Mouse (Mus musculus) stomach, embryonic 14.5 days (tissue): ENCODE results near the gene Slco2a1. TPM values are rescaled to one million over a fixed set of nuclear protein-coding genes. Genes with fewer than 3 reads are reported as not detected.
"Not testable (repeated sequence)": the region's sequence is repeated elsewhere in the genome, so short reads cannot be mapped to it uniquely, and the experiment has no call there.

Experiments
- ATAC-seq: fragments of 200-750 bp; cut with Nextera tagmentation; 2 replicates; pipeline ENCODE4 v1.8.0; 2017; ENCODE audit warnings: low read depth, moderate TSS enrichment; ENCODE audit not compliant: insufficient number of reproducible peaks, insufficient read depth, low FRiP score
- H3K27ac ChIP-seq: fragments of 300-500 bp; sonication (generic); 2 replicates; pipeline ENCODE4 v1.5.1; 2014; ENCODE audit warnings: mild to moderate bottlenecking, low read length, moderate library complexity, mixed read lengths
- H3K27me3 ChIP-seq: fragments of 300-500 bp; sonication (generic); 2 replicates; pipeline ENCODE4 v1.6.1; 2014; ENCODE audit warnings: low read length, control low read depth, mixed read lengths; ENCODE audit not compliant: control insufficient read depth, insufficient read depth
- H3K36me3 ChIP-seq: fragments of 300-500 bp; sonication (generic); 2 replicates; pipeline ENCODE4 v1.6.1; 2014; ENCODE audit warnings: mild to moderate bottlenecking, control low read depth, low read length, moderate library complexity, mixed read lengths; ENCODE audit not compliant: control insufficient read depth, insufficient read depth
- H3K4me1 ChIP-seq: fragments of 300-500 bp; sonication (generic); 2 replicates; pipeline ENCODE4 v1.6.1; 2014; ENCODE audit warnings: low read length, control low read depth, mixed read lengths; ENCODE audit not compliant: control insufficient read depth, insufficient read depth
- H3K4me2 ChIP-seq: fragments of 300-500 bp; sonication (generic); replicated peaks from 2 replicates; pipeline ENCODE4 v1.6.1; 2014; ENCODE audit warnings: low read depth, low read length, control low read depth
- H3K4me3 ChIP-seq: fragments of 300-500 bp; sonication (generic); 2 replicates; pipeline ENCODE4 v1.5.1; 2014; ENCODE audit warnings: low read depth, low read length, control low read depth
- H3K9ac ChIP-seq: fragments of 300-500 bp; sonication (generic); replicated peaks from 2 replicates; pipeline ENCODE4 v1.6.1; 2014; ENCODE audit warnings: low read depth, mild to moderate bottlenecking, control low read depth, low read length, moderate library complexity, mixed read lengths
- H3K9me3 ChIP-seq: fragments of 300-500 bp; sonication (generic); 2 replicates; pipeline ENCODE4 v1.6.1; 2016; ENCODE audit warnings: low read depth, low read length, control low read depth; ENCODE audit not compliant: control insufficient read depth
- WGBS: fragments of 180-500 bp; shearing (Covaris S2); extraction: QIAGEN DNeasy Blood & Tissue Kit; methylation state at CpG from one replicate; pipeline ENCODE4 v1.1.7; 2014; 5-methylcytosine and 5-hydroxymethylcytosine counted together
- polyA plus RNA-seq: library from polyadenylated mRNA; unstranded; fragments of >200 nt; fragmentation: Nextera tagmentation; extraction: Ambion mirVana; gene quantifications from 2 replicates; pipeline ENCODE4 v1.2.1, GENCODE M21; 2014

The Slco2a1 gene
- polyA plus RNA-seq, 1 experiment from 2014 or later, result 9.1 TPM

DNA sequence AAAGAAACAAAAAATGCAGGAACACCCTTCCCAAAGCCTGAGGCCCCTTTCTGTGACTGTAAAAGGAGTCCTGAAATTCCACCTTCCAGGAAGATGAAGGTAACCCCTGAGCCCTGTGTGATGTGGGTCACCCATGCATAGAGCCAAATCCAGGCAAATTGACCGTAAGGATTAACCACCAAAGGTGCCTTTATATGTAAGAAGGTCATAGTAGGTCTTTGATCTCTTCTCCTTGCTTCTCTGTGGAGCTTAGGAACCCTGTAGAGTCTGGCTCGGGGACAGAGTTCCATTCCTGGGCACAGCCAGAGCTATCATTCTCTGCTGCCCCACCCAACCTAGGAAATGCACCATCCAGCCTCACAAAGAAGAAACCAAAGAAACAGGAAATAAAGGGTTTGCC is 100.1 kb downstream of the Slco2a1 start:
- ATAC-seq, result no peak
- H3K4me3 ChIP-seq, result no peak overlapping the region
- H3K9ac ChIP-seq, result no peak overlapping the region
- 85% methylated on average over 2 of the region's 2 CpGs for WGBS
- H3K36me3 ChIP-seq, result no peaks in the 10 kb centered on the region
- H3K27me3 ChIP-seq, result no peaks in the 10 kb centered on the region
- H3K4me2 ChIP-seq, result no peak overlapping the region
- H3K4me1 ChIP-seq, result 0 out of 2 replicates have a peak, but pooled peaks cover 4% of the 10 kb centered on the region
- H3K27ac ChIP-seq, result no peak overlapping the region
- H3K9me3 ChIP-seq, result no peaks in the 10 kb centered on the region

DNA sequence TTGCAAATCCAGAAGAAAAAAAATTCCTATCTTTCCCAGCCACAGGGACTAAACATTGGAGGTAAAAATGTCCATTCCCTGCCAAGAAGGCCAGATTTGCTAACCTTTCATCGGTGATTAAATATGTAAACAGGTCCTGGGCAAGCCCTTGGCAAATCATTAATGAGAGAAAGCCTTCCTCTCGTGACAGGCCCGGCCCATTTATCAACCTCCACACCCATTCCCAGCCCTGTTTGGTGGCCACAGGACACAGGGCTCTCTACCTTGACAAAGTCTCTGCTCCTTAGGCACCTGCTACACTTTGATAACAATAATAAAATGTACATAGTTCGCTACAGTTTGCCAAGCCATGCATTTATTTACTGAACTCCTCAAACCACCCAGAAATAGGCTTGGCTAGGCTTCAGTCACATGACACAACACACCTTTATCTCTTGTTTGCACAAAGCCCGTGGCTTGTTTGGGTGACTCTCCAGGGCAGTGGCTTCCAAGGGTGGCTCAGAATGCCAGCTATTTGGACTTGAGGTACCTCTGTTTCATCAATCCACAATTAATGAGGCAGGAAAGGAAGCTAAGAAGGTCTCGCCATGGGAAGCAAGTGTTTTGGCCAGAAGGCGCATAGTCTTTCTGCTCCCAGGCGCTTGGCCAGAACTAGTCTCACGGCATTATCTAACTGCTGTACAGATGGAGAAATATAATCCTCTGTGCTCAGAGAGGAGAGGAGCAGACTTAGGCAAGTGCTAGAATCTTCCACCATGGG is 101.8 kb downstream of the Slco2a1 start:
- Histone ChIP-seq H3K4me3 (no peak overlapping the region), H3K27ac (peak overlapping the region; percentile 62), H3K9me3 (no peaks in the 10 kb centered on the region), H3K9ac (no peak overlapping the region), H3K4me1 (0 out of 2 replicates have a peak, but pooled peaks cover 4% of the 10 kb centered on the region), H3K27me3 (no peaks in the 10 kb centered on the region), H3K36me3 (no peaks in the 10 kb centered on the region), H3K4me2 (no peak overlapping the region)
- ATAC-seq, result peak; percentile 90
- WGBS, result 32% methylated on average over 9 of the region's 9 CpGs

DNA sequence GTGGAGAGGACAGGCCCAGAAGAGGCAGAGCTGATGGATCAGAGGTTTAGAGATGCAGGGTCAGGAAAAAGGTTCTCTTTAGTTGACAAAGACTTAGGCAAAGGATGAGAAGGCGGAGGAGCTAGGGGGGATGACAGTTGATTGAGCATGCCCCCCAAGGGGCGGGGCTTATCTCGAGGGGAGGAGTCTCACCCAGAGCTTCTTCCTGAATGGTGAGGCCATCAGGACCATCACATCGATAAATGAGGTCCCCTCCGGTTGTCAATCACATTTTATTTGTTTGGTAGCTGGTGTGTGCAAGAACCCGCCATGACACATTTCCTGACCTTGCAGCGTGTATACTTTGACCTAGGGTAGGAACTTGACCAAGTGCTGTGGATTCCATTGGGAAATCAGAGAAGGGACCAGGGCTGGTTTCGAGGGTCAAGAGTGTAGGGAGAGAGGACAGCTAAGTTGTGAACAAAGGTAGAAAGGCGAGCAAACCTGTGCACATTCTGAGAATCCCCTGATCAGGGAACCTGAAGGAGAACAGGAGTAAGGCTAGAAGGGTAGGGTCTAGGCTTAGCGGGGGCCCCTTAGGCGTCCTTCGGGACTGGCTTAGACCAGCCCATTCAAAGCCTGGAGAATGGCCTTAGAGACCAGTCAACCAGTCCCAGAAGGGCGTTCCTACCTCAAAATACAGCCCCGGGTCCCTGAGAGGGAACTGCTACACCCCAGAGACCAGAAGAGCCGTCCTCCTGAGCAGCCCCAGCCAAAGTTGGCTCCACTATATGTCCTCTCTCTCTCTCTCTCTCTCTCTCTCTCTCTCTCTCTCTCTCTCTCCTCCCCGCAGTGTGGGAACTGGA is 102.7 kb downstream of the Slco2a1 start:
- H3K9ac ChIP-seq, result no peak overlapping the region
- WGBS, result 71% methylated on average over 16 of the region's 16 CpGs
- no peak for ATAC-seq
- no peak overlapping the region for H3K4me3 ChIP-seq
- no peaks in the 10 kb centered on the region for H3K36me3 ChIP-seq
- H3K4me2 ChIP-seq, result no peak overlapping the region
- no peaks in the 10 kb centered on the region for H3K9me3 ChIP-seq
- peak overlapping the region; percentile 62 for H3K27ac ChIP-seq
- H3K27me3 ChIP-seq, result no peaks in the 10 kb centered on the region
- 0 out of 2 replicates have a peak, but pooled peaks cover 4% of the 10 kb centered on the region for H3K4me1 ChIP-seq

DNA sequence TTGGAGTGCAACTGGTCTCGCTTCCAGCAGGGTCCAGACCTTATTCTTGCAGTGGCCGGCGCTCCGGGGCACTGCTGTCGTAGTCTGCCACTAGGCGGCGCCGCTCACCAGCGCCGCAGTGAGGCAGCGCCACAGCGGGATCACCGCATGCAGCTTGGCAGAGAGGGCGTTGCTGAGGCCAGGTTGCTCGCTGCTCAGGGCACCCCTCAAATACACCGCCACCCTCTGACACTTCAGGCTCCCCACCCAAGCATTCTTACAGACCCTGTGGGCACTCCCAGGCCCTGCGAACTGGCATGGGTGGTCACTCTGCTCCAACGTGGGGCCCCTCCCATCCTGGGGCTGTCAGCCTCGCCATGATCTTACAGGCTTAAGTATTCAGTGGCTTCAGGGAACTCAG is 103.7 kb downstream of the Slco2a1 start:
- Histone ChIP-seq H3K4me2 (peak overlapping the region; percentile 65), H3K27me3 (no peaks in the 10 kb centered on the region), H3K9ac (no peak overlapping the region; the same call in 1 of the 2 replicates), H3K4me1 (0 out of 2 replicates have a peak, but pooled peaks cover 4% of the 10 kb centered on the region), H3K27ac (no peak overlapping the region), H3K9me3 (no peaks in the 10 kb centered on the region), H3K36me3 (no peaks in the 10 kb centered on the region), H3K4me3 (peak overlapping the region; percentile 32)
- under 1% methylated on average over 19 of the region's 19 CpGs for WGBS
- ATAC-seq, result peak; percentile 71

DNA sequence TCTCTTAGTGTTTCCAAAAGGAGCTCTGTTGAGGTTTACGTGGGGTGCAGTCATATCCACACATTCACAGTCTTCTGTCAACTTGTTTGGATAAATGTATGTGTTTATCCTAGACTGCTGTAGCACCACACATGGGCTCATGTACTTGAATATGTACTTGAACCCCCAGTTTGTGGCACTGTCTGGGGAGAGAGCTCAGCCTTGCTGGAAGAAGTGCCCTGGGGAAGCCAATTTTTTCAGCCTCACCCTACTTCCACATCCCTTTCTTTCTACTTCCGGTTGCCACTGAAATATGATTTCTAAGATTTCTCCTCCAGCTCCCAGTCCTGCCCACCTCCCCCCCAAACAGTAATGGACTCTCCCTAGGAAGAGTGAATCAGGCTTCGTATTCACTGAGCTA is 105.2 kb downstream of the Slco2a1 start:
- Histone ChIP-seq H3K4me2 (no peak overlapping the region), H3K27me3 (no peaks in the 10 kb centered on the region), H3K4me1 (0 out of 2 replicates have a peak, but pooled peaks cover 4% of the 10 kb centered on the region), H3K36me3 (no peaks in the 10 kb centered on the region), H3K9me3 (no peaks in the 10 kb centered on the region), H3K9ac (no peak overlapping the region), H3K27ac (no peak overlapping the region), H3K4me3 (no peak overlapping the region)
- no peak for ATAC-seq
- WGBS, result 69% methylated on average over 3 of the region's 3 CpGs

DNA sequence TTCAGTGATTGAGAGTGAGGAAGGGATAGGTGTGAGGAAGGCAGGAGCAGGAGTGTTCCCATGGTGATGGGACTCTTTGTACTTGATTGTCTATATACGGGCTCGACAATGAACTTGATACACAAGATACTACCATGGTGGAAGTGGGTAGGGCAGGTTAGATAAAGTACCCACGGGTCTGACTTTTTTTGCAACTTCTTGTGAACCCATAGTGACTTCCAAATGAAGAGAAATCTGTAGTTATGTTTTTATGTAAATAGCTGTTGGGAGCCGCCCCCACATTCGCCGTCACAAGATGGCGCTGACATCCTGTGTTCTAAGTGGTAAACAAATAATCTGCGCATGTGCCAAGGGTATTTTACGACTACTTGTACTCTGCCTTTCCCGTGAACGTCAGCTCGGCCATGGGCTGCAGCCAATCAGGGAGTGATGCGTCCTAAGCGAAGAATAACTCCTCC is 119.9 kb downstream of the Slco2a1 start:
- H3K36me3 ChIP-seq, H3K4me1 ChIP-seq, ATAC-seq, H3K9me3 ChIP-seq, H3K9ac ChIP-seq, H3K27ac ChIP-seq: not testable (repeated sequence)
- Histone ChIP-seq H3K4me3 (peak overlapping the region; percentile 36), H3K4me2 (peak overlapping the region; percentile 39), H3K27me3 (peaks cover 26% of the 10 kb centered on the region)
- 17% methylated on average over 8 of the region's 14 CpGs for WGBS

DNA sequence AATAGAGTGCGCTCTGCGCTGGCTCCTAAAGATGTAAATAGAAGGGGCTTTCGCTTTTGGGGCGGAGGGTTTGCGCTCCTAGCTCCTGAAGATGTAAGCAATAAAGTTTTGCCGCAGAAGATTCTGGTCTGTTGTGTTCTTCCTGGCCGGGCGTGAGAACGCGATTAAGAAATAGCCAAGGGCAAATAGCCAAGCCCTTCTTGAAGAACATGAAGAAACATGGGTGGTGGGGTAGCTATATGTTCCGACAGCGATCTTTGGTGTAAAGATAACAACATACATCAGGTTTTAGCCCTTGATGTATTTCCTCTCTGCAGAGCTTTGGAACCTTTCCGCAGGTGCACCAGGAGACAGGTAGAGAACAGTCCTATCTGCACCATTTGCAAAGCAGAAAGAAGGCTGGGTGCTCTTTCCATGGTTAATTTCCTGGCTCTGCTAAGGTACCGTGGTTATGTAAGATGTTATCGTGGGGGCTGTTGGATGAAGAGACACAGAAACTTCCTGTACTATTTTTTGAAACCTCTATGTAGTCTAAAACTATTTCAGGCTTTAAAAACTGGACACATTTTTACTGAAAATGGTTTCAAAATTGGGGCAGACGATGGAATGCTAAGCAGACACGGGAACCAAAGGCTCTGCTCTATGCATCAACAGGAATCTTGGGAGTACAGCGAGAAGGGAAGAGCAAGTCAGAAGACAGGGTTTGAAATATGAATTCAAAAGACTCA is 120.6 kb downstream of the Slco2a1 start:
- no peaks in the 10 kb centered on the region for H3K36me3 ChIP-seq

DNA sequence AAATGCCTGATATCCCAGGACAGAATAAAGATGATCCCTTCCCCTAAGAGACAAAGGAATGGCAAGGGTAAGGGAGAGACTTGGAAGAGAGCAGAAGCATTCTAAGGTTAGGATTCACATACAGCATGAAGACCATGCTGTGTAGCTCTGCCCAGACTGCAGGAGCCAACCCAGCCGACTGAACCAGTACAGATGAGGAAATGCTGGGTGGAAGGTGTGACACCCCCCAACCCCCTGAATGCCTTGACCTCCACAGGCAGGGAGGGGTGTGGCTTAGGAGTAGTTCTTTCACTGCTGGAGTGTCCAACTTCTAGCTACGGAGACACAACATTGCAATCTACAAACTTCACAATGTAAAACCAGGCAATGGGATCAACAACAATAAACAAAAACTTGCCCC is 121.4 kb downstream of the Slco2a1 start:
- H3K9me3 ChIP-seq, result no peaks in the 10 kb centered on the region
- peaks cover 32% of the 10 kb centered on the region for H3K27me3 ChIP-seq
- H3K36me3 ChIP-seq, result no peaks in the 10 kb centered on the region
- WGBS, result 68% methylated on average over 2 of the region's 2 CpGs
- no peak overlapping the region for H3K9ac ChIP-seq
- no peak for ATAC-seq
- no peak overlapping the region for H3K4me2 ChIP-seq
- H3K27ac ChIP-seq, result no peak overlapping the region
- H3K4me1 ChIP-seq, result 0 out of 2 replicates have a peak, but pooled peaks cover 7% of the 10 kb centered on the region
- no peak overlapping the region for H3K4me3 ChIP-seq

More for the DNA sequence above, 120.6 kb downstream of the Slco2a1 start:
- no peak overlapping the region for H3K9ac ChIP-seq
- H3K27me3 ChIP-seq, result peaks cover 26% of the 10 kb centered on the region
- no peaks in the 10 kb centered on the region for H3K9me3 ChIP-seq
- 0 out of 2 replicates have a peak, but pooled peaks cover 7% of the 10 kb centered on the region for H3K4me1 ChIP-seq
- WGBS, result 32% methylated on average over 18 of the region's 18 CpGs
- H3K27ac ChIP-seq, result no peak overlapping the region
- peak overlapping the region; percentile 36 for H3K4me3 ChIP-seq
- ATAC-seq, result no peak
- H3K4me2 ChIP-seq, result peak overlapping the region; percentile 66
